23 mouse cellular contexts compared by ENCODE assay signal in genomic region chr5:9371127-9371526, GRCm38 (mm10).
DNase-seq lines count a peak whose midpoint lies in the region; ATAC-seq lines count a peak whose summit lies in the region.
"Had no signal": no experiment of that assay in that cellular context is flagged by ENCODE, and none has a peak within 500 bp of the region (broad histone marks: within the 10 kb centered on the region; RNA-seq: fewer than 3 reads in every experiment).

No protein-coding gene starts in this region.

- H3K27me3 ChIP-seq in forebrain, embryonic 15.5 days, result no peaks in the 10 kb centered on the region
- H3K27me3 ChIP-seq in forebrain, embryonic 10.5 days (ENCODE audit: poor library complexity, severe bottlenecking), result no peaks in the 10 kb centered on the region
- H3K27me3 ChIP-seq: CH12.LX; embryonic facial prominence, embryonic 15.5 days; forebrain, embryonic 12.5 days; heart, embryonic 12.5 days; hindbrain, embryonic 15.5 days; Patski had no signal

- DNase-seq in forebrain, embryonic 10.5 days (ENCODE audit: extremely low spot score, low spot score), result no peak
- DNase-seq in layer of hippocampus, adult 11-12 months (ENCODE audit: low spot score), result peak; percentile 42
- no peak for DNase-seq in layer of hippocampus, postnatal 25 days (ENCODE audit: extremely low spot score in 1 of 2, low spot score in 1 of 2)
- peak; percentile 64 for DNase-seq in layer of hippocampus, adult 9-11 months
- DNase-seq in embryo, embryonic 10.5 days (ENCODE audit: low spot score), result no peak
- DNase-seq: adrenal gland, postnatal 25 days; cerebellum, adult 11 months; cerebellum, adult 8-10 months; cerebellum, postnatal 25 days; embryo, embryonic 11 days; gastrocnemius, adult 2 months; gastrocnemius, postnatal 25 days had no signal

- no peaks in the 10 kb centered on the region for H3K9me3 ChIP-seq in forebrain, embryonic 15.5 days
- H3K9me3 ChIP-seq in forebrain, embryonic 10.5 days, result no peaks in the 10 kb centered on the region
- H3K9me3 ChIP-seq: embryonic facial prominence, embryonic 15.5 days; forebrain, embryonic 12.5 days; heart, embryonic 12.5 days; hindbrain, embryonic 15.5 days had no signal

- H3K4me1 ChIP-seq in forebrain, embryonic 15.5 days, result no peaks in the 10 kb centered on the region
- 0 out of 2 replicates have a peak, but pooled peaks cover 3% of the 10 kb centered on the region for H3K4me1 ChIP-seq in forebrain, embryonic 10.5 days
- H3K4me1 ChIP-seq: embryonic facial prominence, embryonic 15.5 days; forebrain, embryonic 12.5 days; heart, embryonic 12.5 days had no signal

- H3K36me3 ChIP-seq in forebrain, embryonic 15.5 days, result no peaks in the 10 kb centered on the region
- no peaks in the 10 kb centered on the region for H3K36me3 ChIP-seq in forebrain, embryonic 10.5 days (replicated peaks)
- H3K36me3 ChIP-seq: embryonic facial prominence, embryonic 15.5 days; forebrain, embryonic 12.5 days; heart, embryonic 12.5 days; hindbrain, embryonic 15.5 days had no signal

- H3K4me3 ChIP-seq in forebrain, embryonic 15.5 days, result no peak overlapping the region
- no peak overlapping the region for H3K4me3 ChIP-seq in forebrain, embryonic 10.5 days
- H3K4me3 ChIP-seq: embryonic facial prominence, embryonic 15.5 days; erythroblast, embryonic 14.5 days; forebrain, embryonic 12.5 days; gastrocnemius, adult 2 months; heart, embryonic 12.5 days; hindbrain, embryonic 15.5 days had no signal

- no peak overlapping the region for H3K4me2 ChIP-seq in forebrain, embryonic 15.5 days (replicated peaks)
- H3K4me2 ChIP-seq: embryonic facial prominence, embryonic 15.5 days; forebrain, embryonic 12.5 days; heart, embryonic 12.5 days; hindbrain, embryonic 15.5 days had no signal

- H3K9ac ChIP-seq in forebrain, embryonic 15.5 days (replicated peaks), result no peak overlapping the region
- H3K9ac ChIP-seq: embryonic facial prominence, embryonic 15.5 days; forebrain, embryonic 12.5 days; heart, embryonic 12.5 days; hindbrain, embryonic 15.5 days had no signal

- 89% methylated on average over 3 of the region's 3 CpGs for WGBS in forebrain, embryonic 15.5 days
- WGBS in forebrain, embryonic 10.5 days, result 91% methylated on average over 3 of the region's 3 CpGs

- H3K27ac ChIP-seq in forebrain, embryonic 15.5 days (replicated peaks), result no peak overlapping the region
- H3K27ac ChIP-seq in forebrain, embryonic 10.5 days, result no peak overlapping the region
- H3K27ac ChIP-seq: embryonic facial prominence, embryonic 15.5 days; forebrain, embryonic 12.5 days; gastrocnemius, adult 2 months; hindbrain, embryonic 15.5 days had no signal

- ATAC-seq in forebrain, embryonic 15.5 days (replicated peaks), result 0 out of 2 replicates have a peak, but pooled peaks have one; percentile 29
- ATAC-seq in CD4-positive, CD25-positive, alpha-beta regulatory T cell, adult 4 months, result no peak
- ATAC-seq: activated CD4-positive, CD25-positive, alpha-beta regulatory T cell, adult 4 months; intestine, embryonic 16.5 days; Patski had no signal

Comparison
In these comparisons a context has a peak if more than half of its experiments do, and no peak if none do; other contexts are left out.
1. DNase-seq: peak in layer of hippocampus, adult 11-12 months (single experiment) and layer of hippocampus, adult 9-11 months (single experiment); none in forebrain, embryonic 10.5 days (single experiment), layer of hippocampus, postnatal 25 days (0 of 2) and embryo, embryonic 10.5 days (single experiment).